8 mouse cellular contexts compared by ENCODE assay signal in the genomic region with DNA sequence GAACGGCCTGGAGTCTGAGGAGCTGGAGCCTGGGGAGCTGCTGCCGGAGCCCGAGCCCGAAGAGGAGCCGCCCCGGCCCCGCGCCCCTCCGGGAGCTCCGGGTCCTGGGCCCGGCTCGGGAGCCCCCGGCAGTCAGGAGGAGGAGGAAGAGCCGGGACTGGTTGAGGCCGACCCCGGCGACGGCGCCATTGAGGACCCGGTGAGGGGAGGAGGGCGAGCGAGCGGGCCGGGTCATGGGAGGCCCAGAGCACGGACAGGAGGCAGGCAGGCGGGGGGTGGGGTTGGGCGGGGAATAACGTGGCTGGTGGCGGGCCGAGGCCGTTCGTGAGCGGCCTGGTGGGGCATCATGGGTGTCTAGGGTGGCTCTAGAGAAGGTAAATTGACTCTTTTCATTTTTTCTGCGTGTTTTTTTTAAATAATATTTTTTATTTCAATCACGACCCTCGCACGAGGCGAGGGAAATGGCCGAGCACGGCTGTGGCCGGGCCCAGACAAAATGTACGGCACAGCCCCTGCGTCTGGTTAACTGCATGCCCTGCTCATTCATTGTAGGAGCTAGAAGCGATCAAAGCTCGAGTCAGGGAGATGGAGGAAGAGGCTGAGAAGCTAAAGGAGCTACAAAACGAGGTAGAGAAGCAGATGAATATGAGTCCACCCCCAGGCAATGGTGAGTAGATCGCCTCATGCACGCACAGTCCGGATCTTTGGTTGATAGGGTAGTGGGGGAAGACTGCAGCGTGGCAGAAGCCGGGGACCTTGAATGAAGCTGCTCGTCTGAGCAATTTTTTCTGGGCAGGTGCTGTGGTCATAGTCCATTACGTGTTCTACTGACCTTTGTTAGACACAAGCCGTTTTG. TPM values are rescaled to one million over a fixed set of nuclear protein-coding genes. Genes with fewer than 3 reads are reported as not detected.
A peak's percentile ranks its signal among the peaks of the same experiment; 100 is the strongest.
DNase-seq lines count a peak whose midpoint lies in the region; ATAC-seq and TF ChIP-seq lines count a peak whose summit lies in the region.

No protein-coding gene starts in this region.

- under 1% methylated on average over 54 of the region's 54 CpGs for WGBS in cerebellum, adult 2 months
- under 1% methylated on average over 54 of the region's 54 CpGs for WGBS in forebrain, embryonic 12.5 days
- under 1% methylated on average over 52 of the region's 54 CpGs for WGBS in limb, embryonic 11.5 days
- WGBS in midbrain, embryonic 11.5 days = under 1% methylated on average over 53 of the region's 54 CpGs

- peak overlapping the region; percentile 99 for H3K9ac ChIP-seq in forebrain, embryonic 12.5 days
- peak overlapping the region; percentile 99 for H3K9ac ChIP-seq in limb, embryonic 11.5 days (ENCODE audit: low read length)
- peak overlapping the region; percentile 100 for H3K9ac ChIP-seq in midbrain, embryonic 11.5 days (ENCODE audit: low read length)

- no peaks in the 10 kb centered on the region for H3K9me3 ChIP-seq in forebrain, embryonic 12.5 days
- no peaks in the 10 kb centered on the region for H3K9me3 ChIP-seq in limb, embryonic 11.5 days (ENCODE audit: control insufficient read depth, low read length)
- H3K9me3 ChIP-seq in midbrain, embryonic 11.5 days (ENCODE audit: control insufficient read depth, low read length) = no peaks in the 10 kb centered on the region

- TF ChIP-seq POLR2A in cerebellum, adult 2 months (IDR thresholded peaks at IDR 0.05; ENCODE audit: borderline replicate concordance, insufficient read depth, low read length) = no peak

- peak overlapping the region; percentile 72 for H3K27ac ChIP-seq in cerebellum, adult 2 months (ENCODE audit: insufficient read depth, low read length)
- peak overlapping the region; percentile 95 for H3K27ac ChIP-seq in forebrain, embryonic 12.5 days
- peak overlapping the region; percentile 91 for H3K27ac ChIP-seq in limb, embryonic 11.5 days (replicated peaks; ENCODE audit: low read depth, low read length)
- peak overlapping the region; percentile 94 for H3K27ac ChIP-seq in midbrain, embryonic 11.5 days (ENCODE audit: low read depth, low read length)

- H3K36me3 ChIP-seq in forebrain, embryonic 12.5 days (replicated peaks) = peaks cover 37% of the 10 kb centered on the region
- peaks cover 18% of the 10 kb centered on the region for H3K36me3 ChIP-seq in limb, embryonic 11.5 days (ENCODE audit: control insufficient read depth, insufficient read depth, low read length)
- peaks cover 20% of the 10 kb centered on the region for H3K36me3 ChIP-seq in midbrain, embryonic 11.5 days (ENCODE audit: control insufficient read depth, insufficient read depth, low read length)

- H3K4me3 ChIP-seq in cerebellum, adult 2 months (replicated peaks; ENCODE audit: insufficient read depth, low read depth, low read length) = peak overlapping the region; percentile 60
- peak overlapping the region; percentile 99 for H3K4me3 ChIP-seq in forebrain, embryonic 12.5 days (replicated peaks)
- peak overlapping the region; percentile 97 for H3K4me3 ChIP-seq in limb, embryonic 11.5 days (ENCODE audit: low read depth, low read length)
- peak overlapping the region; percentile 99 for H3K4me3 ChIP-seq in midbrain, embryonic 11.5 days (ENCODE audit: low read depth, low read length)

- no peaks in the 10 kb centered on the region for H3K4me1 ChIP-seq in cerebellum, adult 2 months (ENCODE audit: control insufficient read depth, insufficient read depth, low read length)
- peaks cover 18% of the 10 kb centered on the region for H3K4me1 ChIP-seq in forebrain, embryonic 12.5 days
- peaks cover 3% of the 10 kb centered on the region for H3K4me1 ChIP-seq in limb, embryonic 11.5 days (ENCODE audit: control insufficient read depth, insufficient read depth, low read length)
- peaks cover 12% of the 10 kb centered on the region; the same call in 1 of the 2 replicates for H3K4me1 ChIP-seq in midbrain, embryonic 11.5 days (ENCODE audit: control insufficient read depth, insufficient read depth, low read length)

- peak overlapping the region; percentile 58 for H3K4me2 ChIP-seq in forebrain, embryonic 12.5 days
- H3K4me2 ChIP-seq in limb, embryonic 11.5 days (ENCODE audit: low read depth, severe bottlenecking) = peak overlapping the region; percentile 70
- peak overlapping the region; percentile 78 for H3K4me2 ChIP-seq in midbrain, embryonic 11.5 days

- ATAC-seq in forebrain, embryonic 12.5 days (ENCODE audit: low FRiP score) = peak; percentile 64
- peak; percentile 27 for ATAC-seq in limb, embryonic 11.5 days (ENCODE audit: insufficient number of reproducible peaks, low FRiP score, low TSS enrichment, low read depth)
- peak; percentile 66 for ATAC-seq in midbrain, embryonic 11.5 days (ENCODE audit: low FRiP score)

- H3K27me3 ChIP-seq in cerebellum, adult 2 months (ENCODE audit: control insufficient read depth, insufficient read depth, low read length) = no peaks in the 10 kb centered on the region
- H3K27me3 ChIP-seq in forebrain, embryonic 12.5 days = no peaks in the 10 kb centered on the region
- H3K27me3 ChIP-seq in limb, embryonic 11.5 days (ENCODE audit: control insufficient read depth, insufficient read depth, low read length) = no peaks in the 10 kb centered on the region
- no peaks in the 10 kb centered on the region for H3K27me3 ChIP-seq in midbrain, embryonic 11.5 days (ENCODE audit: control insufficient read depth, insufficient read depth, low read length)

- peak in 1 of 2 experiments; percentile 73 for DNase-seq in cerebellum, adult 2 months
- no peak for DNase-seq in cerebellum, adult 8-10 months
- peak; percentile 77 for DNase-seq in adrenal gland, postnatal 10 days
- DNase-seq in heart, postnatal 4 days = peak; percentile 73
- peak; percentile 72 for DNase-seq in limb, embryonic 11.5 days (ENCODE audit: low spot score)
- DNase-seq in midbrain, embryonic 11.5 days (ENCODE audit: low spot score, missing footprints) = peak; percentile 96
- peak; percentile 75 to 81 for DNase-seq in spleen, postnatal 10 days (ENCODE audit: low spot score in 2 of 2)

- no peak for TF ChIP-seq CTCF in cerebellum, adult 2 months (IDR thresholded peaks at IDR 0.05; ENCODE audit: borderline replicate concordance, insufficient read depth, low read depth, low read length)

RNA-seq across cellular contexts. Expression of a gene that starts 2.2 kb away (rescaled TPM):
- polyA plus RNA-seq in cerebellum, adult 2 months (2012; rRNA removed) = 413 and 433 TPM in 2 replicates
- total RNA-seq in adrenal gland, postnatal 10 days (2021) = 100 to 1,000 TPM; 159 to 198 TPM
- polyA plus RNA-seq in forebrain, embryonic 12.5 days (2016; fragmentation: Nextera tagmentation; extraction: Ambion mirVana) = 199 and 211 TPM in 2 replicates
- 100 to 1,000 TPM; 141 to 142 TPM for total RNA-seq in heart, postnatal 4 days (2021)
- polyA plus RNA-seq in limb, embryonic 11.5 days (2014; fragmentation: Nextera tagmentation; extraction: Ambion mirVana) = 158 and 177 TPM in 2 replicates
- 166 and 173 TPM in 2 replicates for polyA plus RNA-seq in midbrain, embryonic 11.5 days (2014; fragmentation: Nextera tagmentation; extraction: Ambion mirVana)

RNA-seq across cellular contexts. Expression of a gene that starts 11.3 kb away (rescaled TPM):
- 0.34 TPM in 1 of 2 replicates, not detected in the other for polyA plus RNA-seq in cerebellum, adult 2 months (2012; rRNA removed)
- total RNA-seq in adrenal gland, postnatal 10 days (2021) = 1 to 10 TPM; 1.2 to 7.1 TPM
- polyA plus RNA-seq in forebrain, embryonic 12.5 days (2016; fragmentation: Nextera tagmentation; extraction: Ambion mirVana) = 0.27 TPM in 1 of 2 replicates, not detected in the other
- 1 to 10 TPM; 3.0 to 3.9 TPM for total RNA-seq in heart, postnatal 4 days (2021)
- polyA plus RNA-seq in limb, embryonic 11.5 days (2014; fragmentation: Nextera tagmentation; extraction: Ambion mirVana) = 0.56 TPM in 1 of 2 replicates, not detected in the other
- not detected in 2 replicates for polyA plus RNA-seq in midbrain, embryonic 11.5 days (2014; fragmentation: Nextera tagmentation; extraction: Ambion mirVana)

RNA-seq across cellular contexts. Expression of a gene that starts 11.3 kb away (rescaled TPM):
- polyA plus RNA-seq in cerebellum, adult 2 months (2012; rRNA removed) = 113 TPM in 2 replicates
- total RNA-seq in adrenal gland, postnatal 10 days (2021) = 10 to 100 TPM; 39.3 to 44.2 TPM
- 3.3 and 3.4 TPM in 2 replicates for polyA plus RNA-seq in forebrain, embryonic 12.5 days (2016; fragmentation: Nextera tagmentation; extraction: Ambion mirVana)
- total RNA-seq in heart, postnatal 4 days (2021) = 10 to 100 TPM; 37.5 to 39.2 TPM
- 2.1 and 2.2 TPM in 2 replicates for polyA plus RNA-seq in limb, embryonic 11.5 days (2014; fragmentation: Nextera tagmentation; extraction: Ambion mirVana)
- polyA plus RNA-seq in midbrain, embryonic 11.5 days (2014; fragmentation: Nextera tagmentation; extraction: Ambion mirVana) = 2.4 and 3.3 TPM in 2 replicates

RNA-seq across cellular contexts. Expression of a gene that starts 17.2 kb away (rescaled TPM):
- 21.6 and 22.1 TPM in 2 replicates for polyA plus RNA-seq in cerebellum, adult 2 months (2012; rRNA removed)
- total RNA-seq in adrenal gland, postnatal 10 days (2021) = 10 to 100 TPM; 11.2 to 16.6 TPM
- 1.1 and 1.3 TPM in 2 replicates for polyA plus RNA-seq in forebrain, embryonic 12.5 days (2016; fragmentation: Nextera tagmentation; extraction: Ambion mirVana)
- total RNA-seq in heart, postnatal 4 days (2021) = 1 to 10 TPM; 6.4 to 7.6 TPM
- polyA plus RNA-seq in limb, embryonic 11.5 days (2014; fragmentation: Nextera tagmentation; extraction: Ambion mirVana) = 0.37 and 0.51 TPM in 2 replicates
- polyA plus RNA-seq in midbrain, embryonic 11.5 days (2014; fragmentation: Nextera tagmentation; extraction: Ambion mirVana) = 0.23 and 0.68 TPM in 2 replicates

RNA-seq across cellular contexts. Expression of a gene that starts 18.4 kb away (rescaled TPM):
- polyA plus RNA-seq in cerebellum, adult 2 months (2012; rRNA removed) = 687 and 690 TPM in 2 replicates
- 10 to 100 TPM; 29.8 to 37.2 TPM for total RNA-seq in adrenal gland, postnatal 10 days (2021)
- 93.3 and 97.8 TPM in 2 replicates for polyA plus RNA-seq in forebrain, embryonic 12.5 days (2016; fragmentation: Nextera tagmentation; extraction: Ambion mirVana)
- total RNA-seq in heart, postnatal 4 days (2021) = 10 to 100 TPM; 24.8 to 25.2 TPM
- polyA plus RNA-seq in limb, embryonic 11.5 days (2014; fragmentation: Nextera tagmentation; extraction: Ambion mirVana) = 35.5 and 46.0 TPM in 2 replicates
- polyA plus RNA-seq in midbrain, embryonic 11.5 days (2014; fragmentation: Nextera tagmentation; extraction: Ambion mirVana) = 35.4 and 36.0 TPM in 2 replicates

Comparison
In these comparisons a context has a peak if more than half of its experiments do, and no peak if none do; other contexts are left out.
1. RNA of a gene that starts 11.3 kb away (polyA plus RNA-seq): 113 TPM in cerebellum, adult 2 months; 2.4 to 3.3 TPM in midbrain, embryonic 11.5 days, 3.3 to 3.4 TPM in forebrain, embryonic 12.5 days and 2.1 to 2.2 TPM in limb, embryonic 11.5 days; every median in the first group is over 10 times any median in the second.
2. Peak in every context shown above with its lines, with median percentiles within 50 percentile points of each other: H3K27ac ChIP-seq, H3K4me3 ChIP-seq, ATAC-seq, H3K4me2 ChIP-seq and H3K9ac ChIP-seq.